Mouse (Mus musculus) central nervous system, embryonic 11.5 days (tissue): ENCODE measurements around the gene Cldn9. TPM values are rescaled to one million over a fixed set of nuclear protein-coding genes. Genes with fewer than 3 reads are reported as not detected.

Source experiments
- polyA plus RNA-seq: library from polyadenylated mRNA; depleted of rRNA; stranded (reverse); fragments of >200 nt; gene quantifications from 2 replicates; pipeline ENCODE4 v1.2.3, GENCODE M21; 2012; rRNA removed

Cldn9 gene
- 1.6 and 2.8 TPM in 2 replicates for polyA plus RNA-seq

DNA sequence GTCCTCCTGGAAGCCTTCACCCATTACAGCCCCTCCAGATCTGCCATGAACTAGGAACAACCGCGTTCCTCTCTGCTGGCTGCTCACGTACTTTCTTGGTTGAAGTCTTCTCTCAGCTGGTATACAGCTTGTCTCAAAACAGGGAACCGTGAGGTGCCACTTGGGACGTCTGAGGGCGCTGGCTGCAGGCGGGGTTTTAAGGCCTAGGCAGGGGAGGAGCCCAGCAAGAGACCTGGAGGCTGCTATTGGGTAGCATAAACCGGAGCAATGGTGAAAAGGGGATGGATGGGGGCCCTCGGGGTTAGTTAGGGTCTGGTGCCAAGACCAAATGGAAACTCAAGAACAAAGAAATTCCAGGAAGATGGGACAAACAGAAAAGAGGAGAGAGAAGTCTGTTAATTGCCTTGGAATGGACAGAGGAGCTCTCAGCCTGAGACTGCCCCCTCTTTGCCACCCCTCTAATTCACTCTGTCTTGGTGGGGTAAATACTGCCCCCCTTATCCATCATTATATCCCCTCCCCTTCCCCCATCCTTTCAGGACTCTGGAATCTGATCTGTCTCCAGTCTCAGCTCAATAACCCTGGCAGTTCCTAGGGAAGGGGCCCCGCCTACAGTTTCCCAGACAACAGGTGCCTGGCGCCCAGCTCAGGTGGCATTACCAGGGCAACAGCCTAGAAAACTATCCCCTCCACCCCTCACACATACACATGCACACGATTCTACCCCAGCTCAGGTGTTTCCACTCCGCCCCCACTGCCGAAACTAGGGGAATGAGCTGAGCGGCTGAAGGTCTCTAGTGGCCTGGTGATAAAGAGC lies at the start of gene Cldn9:
Gene Cldn9 (minus strand): TSS at position 171 of the 817 bp plus-strand sequence.

DNA sequence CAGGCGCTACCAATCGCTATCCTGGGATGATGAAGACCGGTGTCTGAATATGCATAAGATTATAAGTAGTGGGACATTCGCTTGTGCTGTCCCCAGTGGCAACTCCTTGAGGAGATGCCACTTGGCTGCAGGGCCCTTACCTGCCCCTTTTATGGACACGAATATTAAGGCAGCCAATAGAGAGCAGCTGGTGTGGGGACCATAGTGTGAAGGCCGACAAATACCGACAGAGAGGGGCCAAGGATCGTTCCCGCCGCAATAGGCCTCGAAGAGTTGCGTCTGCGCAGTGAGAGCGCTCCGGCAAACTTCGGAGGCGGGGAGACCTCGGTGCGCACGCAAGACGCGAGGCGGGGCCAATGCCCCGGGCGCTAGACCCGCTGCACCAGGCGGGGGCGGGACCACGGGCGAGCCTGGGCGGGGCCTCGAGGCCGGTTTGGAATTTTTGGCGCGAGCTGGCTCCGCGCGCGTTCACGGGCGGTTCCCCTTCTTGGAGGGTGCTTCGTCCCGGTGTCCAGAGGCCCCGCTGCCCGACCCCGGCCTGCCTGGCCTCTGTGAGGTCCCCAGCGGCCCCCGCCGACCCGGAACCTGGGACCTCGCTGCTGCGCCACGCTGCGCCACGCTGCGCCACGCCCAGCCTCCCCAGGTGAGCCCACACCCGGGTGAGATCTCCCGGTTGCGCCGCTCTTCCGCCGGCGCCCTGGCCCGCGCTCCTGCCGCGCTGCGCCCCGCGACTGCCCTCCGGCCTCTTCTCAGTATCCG lies 42.4 kb upstream of the Cldn9 start, which contains the start of gene Pkmyt1:
Gene Pkmyt1 (plus strand): TSS at position 338 of the 759 bp plus-strand sequence.

DNA sequence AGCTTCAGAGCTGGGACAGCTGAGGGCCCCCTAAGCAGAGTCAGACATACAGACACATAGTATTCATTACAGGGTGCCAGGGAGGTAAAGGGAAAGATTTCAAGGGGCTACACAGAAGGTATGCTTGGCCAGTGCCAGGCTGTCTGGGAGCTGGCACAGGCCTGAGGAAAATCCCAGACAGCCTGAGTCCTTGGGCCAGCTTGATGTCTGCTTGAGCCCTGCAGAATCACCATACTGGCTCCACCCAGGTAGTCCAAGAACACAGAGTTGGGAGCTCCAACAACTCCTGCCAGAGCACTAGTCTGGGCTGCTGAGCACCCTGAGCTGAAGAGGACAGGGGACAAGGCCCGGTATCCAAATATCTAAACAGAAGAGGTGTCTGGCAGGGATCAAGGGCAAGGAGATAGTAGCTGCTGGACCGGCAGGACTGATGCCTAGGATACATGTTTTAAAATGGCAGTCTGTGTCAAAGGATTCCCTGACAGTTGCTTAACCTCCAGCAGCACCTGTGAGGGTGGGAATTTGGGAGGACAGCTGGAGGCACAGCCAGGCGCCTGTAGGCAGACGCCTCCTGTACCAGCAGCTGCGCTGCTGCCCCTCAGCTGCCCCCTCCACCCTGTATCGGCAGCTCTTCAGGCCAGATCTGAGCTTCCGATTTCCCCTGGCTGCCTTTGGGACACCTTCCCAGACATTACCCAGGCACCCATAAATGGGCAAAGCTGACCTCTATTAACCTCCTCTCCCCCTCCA lies 38.7 kb upstream of the Cldn9 start, which contains the start of gene 1520401A03Rik:
Gene 1520401A03Rik (minus strand): TSS at position 408 of the 750 bp plus-strand sequence.

DNA sequence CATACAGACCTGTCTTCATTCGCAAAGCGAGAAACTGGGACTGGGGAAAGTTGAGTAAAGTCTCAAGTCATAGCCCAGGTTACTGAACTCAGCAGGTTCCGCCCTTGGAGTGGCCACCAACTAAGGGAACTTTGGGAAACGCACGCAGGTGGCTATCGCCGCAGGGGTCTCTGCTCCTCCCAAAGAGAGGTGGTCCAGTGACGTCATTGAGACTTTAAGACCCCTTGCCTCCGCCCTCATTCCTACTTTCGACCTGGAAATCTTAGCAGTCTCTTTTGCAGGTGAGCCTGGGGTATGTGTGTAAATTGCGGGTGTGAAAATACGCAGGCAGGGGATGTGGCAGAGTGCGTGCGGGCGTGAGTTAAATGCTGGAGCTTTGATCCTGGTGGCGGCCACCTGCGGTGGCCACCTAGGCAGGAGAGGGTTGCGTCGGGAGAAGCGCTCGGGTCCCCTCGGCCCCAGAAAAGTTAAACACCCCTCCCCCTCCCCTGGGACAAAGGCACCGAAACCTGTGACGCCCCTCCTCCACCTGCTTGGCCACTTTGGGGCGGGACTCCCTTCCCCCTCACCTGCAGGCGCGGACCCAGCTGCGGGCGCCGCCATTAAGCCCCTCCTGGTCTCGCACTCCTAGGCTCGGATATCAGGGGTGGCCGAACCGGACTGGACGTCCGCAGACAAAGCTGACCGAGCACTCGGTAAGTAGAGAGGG lies 4.5 kb downstream of the Cldn9 start, which contains the start of gene Cldn6:
Gene Cldn6 (plus strand): TSS at position 123 of the 709 bp plus-strand sequence.

DNA sequence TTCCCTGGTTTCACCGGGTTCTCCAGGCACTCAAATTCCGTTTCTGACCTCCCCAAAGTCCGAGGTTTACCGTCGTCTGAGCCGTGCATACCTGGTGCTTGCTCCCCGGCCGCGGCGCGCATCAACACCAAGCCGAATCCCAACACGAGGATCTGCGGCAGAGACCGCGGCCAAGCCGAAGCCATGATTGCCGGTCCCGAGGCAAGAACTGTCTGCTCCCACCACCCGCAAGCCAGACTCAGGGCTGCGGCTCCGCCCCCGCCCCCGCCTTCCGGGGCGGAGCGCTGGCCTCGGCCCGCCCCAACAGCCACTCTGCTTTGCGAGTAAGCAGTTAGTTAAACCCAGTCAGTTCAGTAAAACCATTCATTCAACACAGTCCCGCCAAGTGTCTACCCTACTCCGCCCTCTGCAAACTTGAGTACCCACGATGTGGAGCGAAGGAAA lies 6.6 kb downstream of the Cldn9 start, which contains the start of gene Tnfrsf12a:
Gene Tnfrsf12a (minus strand): TSS at position 233 of the 444 bp plus-strand sequence.

DNA sequence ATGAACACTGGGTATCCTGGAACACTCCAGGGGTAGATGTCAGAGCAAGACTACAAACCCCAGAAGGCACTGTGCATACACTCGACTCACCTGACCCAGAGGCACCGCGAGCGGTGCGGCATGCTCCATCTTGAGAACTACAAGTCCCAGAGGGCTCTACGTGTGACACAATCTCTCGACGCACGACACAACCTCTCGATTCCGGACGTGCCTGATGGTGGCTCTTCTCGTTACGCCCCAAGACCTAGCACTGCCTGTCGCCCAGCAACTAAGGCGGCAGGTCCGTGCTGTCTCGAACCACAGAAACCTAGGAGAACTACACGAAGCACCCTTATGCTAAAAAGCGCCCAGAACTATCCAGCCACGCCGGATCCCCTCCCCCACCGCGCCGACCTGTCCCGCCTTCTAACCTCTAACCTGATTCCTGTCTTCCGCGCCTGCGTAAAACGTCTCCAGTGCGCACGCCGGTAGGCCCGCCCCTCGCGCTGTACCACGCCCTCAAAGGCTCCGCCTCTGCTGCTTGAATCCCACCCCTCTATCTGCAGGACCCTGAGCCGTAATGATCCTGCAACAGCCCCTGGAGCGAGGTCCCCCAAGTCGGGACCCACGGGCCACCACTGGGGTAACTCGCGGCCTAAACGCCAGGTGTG lies 10.3 kb downstream of the Cldn9 start, which contains the start of the genes Hcfc1r1 and Thoc6:
Gene Hcfc1r1 (plus strand): TSS at position 173 of the 650 bp plus-strand sequence.
Gene Thoc6 (minus strand): TSS at position 459 of the 650 bp plus-strand sequence.

DNA sequence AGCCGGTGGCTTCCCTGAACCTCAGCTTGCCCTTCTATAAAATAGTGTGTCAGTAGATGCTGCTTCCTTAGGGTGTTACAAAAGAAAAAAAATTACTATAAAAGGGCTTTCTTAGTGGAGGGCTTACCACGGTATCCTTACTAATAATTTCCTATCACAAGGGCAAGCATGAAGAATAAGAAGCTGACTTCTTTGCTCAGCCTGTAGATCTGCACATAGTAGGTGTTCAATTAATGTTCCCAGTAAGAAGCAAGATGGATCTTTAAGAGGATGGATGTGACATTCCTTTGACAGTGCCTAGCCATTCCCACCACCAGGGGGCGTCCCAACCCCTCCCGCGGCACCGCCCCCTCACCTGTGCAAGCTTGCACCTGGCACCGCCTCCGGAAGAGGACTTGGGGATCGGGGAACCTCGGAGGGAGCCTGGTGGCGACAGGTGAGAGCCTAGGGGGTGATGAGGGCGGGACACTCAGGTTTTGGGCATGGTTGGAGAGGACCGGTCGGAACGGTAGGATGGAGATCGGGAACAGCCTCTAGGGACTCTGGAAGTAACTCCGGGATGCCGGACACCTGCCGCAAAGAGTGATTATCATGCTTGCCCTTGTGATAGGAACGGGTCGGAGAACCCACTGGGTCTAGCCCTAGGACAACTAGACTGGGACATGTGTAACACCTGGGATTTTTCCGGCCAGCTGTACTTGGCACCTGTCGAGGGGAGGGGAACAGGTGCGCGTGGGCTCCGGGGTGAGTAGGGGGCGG lies 23.5 kb downstream of the Cldn9 start, which contains the start of gene Bicdl2:
Gene Bicdl2 (plus strand): TSS at position 390 of the 759 bp plus-strand sequence.

DNA sequence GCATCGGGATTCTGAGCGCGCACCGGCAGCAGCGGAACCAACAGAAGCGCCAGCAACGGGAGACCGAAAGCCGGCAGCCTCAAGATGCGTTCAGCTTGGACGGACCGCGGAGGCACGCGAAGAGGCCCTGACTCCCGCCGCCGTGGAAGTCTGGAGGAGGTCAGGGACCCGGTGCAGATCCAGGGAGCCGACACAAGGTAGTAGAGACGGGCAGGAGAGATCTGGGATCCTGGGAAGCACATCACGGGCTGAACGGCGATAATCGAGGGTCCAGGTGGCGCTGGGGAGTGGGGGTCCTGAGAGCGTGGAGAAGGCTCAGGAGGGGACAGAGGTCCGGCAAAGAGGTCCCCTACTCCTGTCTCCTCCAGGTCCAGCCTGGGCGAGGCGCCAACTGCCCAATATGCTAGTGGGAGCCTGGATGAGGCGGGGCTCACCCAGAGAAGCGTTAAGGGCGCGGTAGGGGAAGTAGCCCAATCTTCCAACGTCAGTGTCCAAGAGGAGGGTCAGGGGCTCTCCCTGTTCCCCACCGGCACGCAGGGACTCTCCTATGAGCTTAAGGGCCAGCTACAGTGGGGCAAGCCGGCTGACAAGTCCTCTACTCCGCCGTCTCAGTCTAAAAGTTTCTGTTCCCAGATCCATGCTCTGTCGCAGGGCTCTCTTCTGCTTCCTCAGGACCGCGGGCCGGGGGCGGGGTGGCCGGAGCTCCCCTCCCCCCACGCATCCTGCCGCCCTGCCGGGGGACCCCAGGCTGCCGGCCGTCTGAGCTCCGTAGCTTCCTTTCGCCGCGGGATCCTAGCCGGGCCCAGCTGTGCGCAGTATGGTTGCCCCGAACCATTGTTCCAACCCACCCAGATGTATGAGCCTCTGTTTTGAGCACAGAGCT lies 39.0 kb downstream of the Cldn9 start, which contains the start of gene Mmp25:
Gene Mmp25 (minus strand): TSS at position 665 of the 883 bp plus-strand sequence.

Other genes starting within 250 kb of the Cldn9 start
- not detected in 2 replicates for gene Vmn2r117, start 204.3 kb downstream of the Cldn9 start, polyA plus RNA-seq
- gene Zfp213, start 119.8 kb downstream of the Cldn9 start, polyA plus RNA-seq, result 16.3 and 16.4 TPM in 2 replicates
- 30.8 and 32.9 TPM in 2 replicates for gene Zfp13, start 84.5 kb downstream of the Cldn9 start, polyA plus RNA-seq
- 0.38 and 0.57 TPM in 2 replicates for gene Zscan10, start 83.2 kb downstream of the Cldn9 start, polyA plus RNA-seq
- gene Mmp25, start 38.7 kb downstream of the Cldn9 start, polyA plus RNA-seq, result 0.74 and 1.1 TPM in 2 replicates
- gene Bicdl2, start 23.5 kb downstream of the Cldn9 start, polyA plus RNA-seq, result 0.19 and 0.22 TPM in 2 replicates
- 35.1 and 40.8 TPM in 2 replicates for gene Hcfc1r1, start 10.4 kb downstream of the Cldn9 start, polyA plus RNA-seq
- 44.0 and 45.6 TPM in 2 replicates for gene Thoc6, start 10.1 kb downstream of the Cldn9 start, polyA plus RNA-seq
- gene Tnfrsf12a, start 6.6 kb downstream of the Cldn9 start, polyA plus RNA-seq, result 2.3 and 3.4 TPM in 2 replicates
- gene Cldn6, start 4.8 kb downstream of the Cldn9 start, polyA plus RNA-seq, result 4.8 and 12.5 TPM in 2 replicates
- gene 1520401A03Rik, start 38.8 kb upstream of the Cldn9 start, polyA plus RNA-seq, result 0.05 and 1.1 TPM in 2 replicates
- gene Pkmyt1, start 42.3 kb upstream of the Cldn9 start, polyA plus RNA-seq, result 45.2 and 56.0 TPM in 2 replicates
- gene Paqr4, start 56.8 kb upstream of the Cldn9 start, polyA plus RNA-seq, result 12.7 and 14.2 TPM in 2 replicates
- 1.4 and 6.2 TPM in 2 replicates for gene Kremen2, start 61.8 kb upstream of the Cldn9 start, polyA plus RNA-seq
- 83.3 and 88.4 TPM in 2 replicates for gene Flywch1, start 87.6 kb upstream of the Cldn9 start, polyA plus RNA-seq
- 28.6 and 30.1 TPM in 2 replicates for gene Flywch2, start 102.1 kb upstream of the Cldn9 start, polyA plus RNA-seq
- gene Srrm2, start 106.5 kb upstream of the Cldn9 start, polyA plus RNA-seq, result 640 and 782 TPM in 2 replicates
- gene Elob, start 145.1 kb upstream of the Cldn9 start, polyA plus RNA-seq, result 524 and 676 TPM in 2 replicates
- 0.26 and 0.46 TPM in 2 replicates for gene Prss33, start 152.0 kb upstream of the Cldn9 start, polyA plus RNA-seq
- 0.06 TPM in 1 of 2 replicates, not detected in the other for gene Prss32, start 159.8 kb upstream of the Cldn9 start, polyA plus RNA-seq
- gene Prss41, start 160.1 kb upstream of the Cldn9 start, polyA plus RNA-seq, result 1.2 and 3.0 TPM in 2 replicates
- gene Prss21, start 184.0 kb upstream of the Cldn9 start, polyA plus RNA-seq, result not detected in 2 replicates
- not detected in 2 replicates for gene Dcpp1, start 196.8 kb upstream of the Cldn9 start, polyA plus RNA-seq
- gene Dcpp2, start 196.9 kb upstream of the Cldn9 start, polyA plus RNA-seq, result not detected in 2 replicates
- gene Dcpp3, start 233.4 kb upstream of the Cldn9 start, polyA plus RNA-seq, result not detected in 2 replicates